Mouse (Mus musculus): ENCODE data around the gene Ppia. TPM values are rescaled to one million over a fixed set of nuclear protein-coding genes. Genes with fewer than 3 reads are reported as not detected.
"Not testable (repeated sequence)": the region's sequence is repeated elsewhere in the genome, so short reads cannot be mapped to it uniquely, and the experiment has no call there.

Ppia gene
- polyA plus RNA-seq, 1 experiment from 2014 or later: 4,780 TPM

- DNase-seq (ENCODE audit: low spot score) (no peak), ATAC-seq (ENCODE audit: insufficient read depth, low FRiP score, low TSS enrichment) (no peak)
- 67% methylated on average over 4 of the region's 4 CpGs for WGBS
- H3K9ac ChIP-seq (ENCODE audit: low read length): peak overlapping the region; percentile 35; the same call in 1 of the 2 replicates
- H3K9me3 ChIP-seq (ENCODE audit: control insufficient read depth, low read length): no peaks in the 10 kb centered on the region
- no peaks in the 10 kb centered on the region for H3K27me3 ChIP-seq (ENCODE audit: control insufficient read depth, insufficient read depth, low read length)
- H3K4me2 ChIP-seq (ENCODE audit: low read depth): peak overlapping the region; percentile 74
- no peak overlapping the region for H3K27ac ChIP-seq (ENCODE audit: low read depth, low read length)
- H3K36me3 ChIP-seq (ENCODE audit: control insufficient read depth, insufficient read depth, low read length): no peaks in the 10 kb centered on the region
- 0 out of 2 replicates have a peak, but pooled peaks cover 3% of the 10 kb centered on the region for H3K4me1 ChIP-seq (ENCODE audit: control insufficient read depth, insufficient read depth, low read length)
- peak overlapping the region; percentile 75 for H3K4me3 ChIP-seq (ENCODE audit: low read depth, low read length)
Measured at GRCm38 (mm10) chr11:6443102-6443501, 27.9 kb downstream of the Ppia start.

- ATAC-seq (ENCODE audit: insufficient read depth, low FRiP score, low TSS enrichment): no peak
- Histone ChIP-seq H3K27ac (ENCODE audit: low read depth, low read length) (peak overlapping the region; percentile 88), H3K36me3 (ENCODE audit: control insufficient read depth, insufficient read depth, low read length) (no peaks in the 10 kb centered on the region), H3K9ac (ENCODE audit: low read length) (peak overlapping the region; percentile 88), H3K4me2 (ENCODE audit: low read depth) (peak overlapping the region; percentile 74), H3K27me3 (ENCODE audit: control insufficient read depth, insufficient read depth, low read length) (no peaks in the 10 kb centered on the region), H3K4me3 (ENCODE audit: low read depth, low read length) (peak overlapping the region; percentile 75), H3K4me1 (ENCODE audit: control insufficient read depth, insufficient read depth, low read length) (0 out of 2 replicates have a peak, but pooled peaks cover 3% of the 10 kb centered on the region), H3K9me3 (ENCODE audit: control insufficient read depth, low read length) (no peaks in the 10 kb centered on the region)
- 1% methylated on average over 10 of the region's 10 CpGs for WGBS
- no peak for DNase-seq (ENCODE audit: low spot score)
Measured at GRCm38 (mm10) chr11:6443727-6444076, 28.5 kb downstream of the Ppia start.

GRCm38 (mm10) chr11:6444077-6444853 lies 29.0 kb downstream of the Ppia start, which contains the start of gene H2afv:
H2afv (minus strand) TSS chr11:6444443.
- ATAC-seq (ENCODE audit: insufficient read depth, low FRiP score, low TSS enrichment): peak; percentile 98
- Histone ChIP-seq H3K27ac (ENCODE audit: low read depth, low read length) (peak within 1 kb of the TSS; percentile 88), H3K36me3 (ENCODE audit: control insufficient read depth, insufficient read depth, low read length) (no peaks in the 10 kb centered on the region), H3K27me3 (ENCODE audit: control insufficient read depth, insufficient read depth, low read length) (no peaks in the 10 kb centered on the region), H3K4me3 (ENCODE audit: low read depth, low read length) (peak within 1 kb of the TSS; percentile 75), H3K4me1 (ENCODE audit: control insufficient read depth, insufficient read depth, low read length) (0 out of 2 replicates have a peak, but pooled peaks cover 3% of the 10 kb centered on the region), H3K4me2 (ENCODE audit: low read depth) (peak within 1 kb of the TSS; percentile 74), H3K9me3 (ENCODE audit: control insufficient read depth, low read length) (no peaks in the 10 kb centered on the region), H3K9ac (ENCODE audit: low read length) (peak within 1 kb of the TSS; percentile 88)
- peak; percentile 99 for DNase-seq (ENCODE audit: low spot score)
- WGBS: under 1% methylated on average over 80 of the region's 80 CpGs

- Histone ChIP-seq H3K27ac (ENCODE audit: low read depth, low read length) (no peak overlapping the region), H3K4me2 (ENCODE audit: low read depth) (no peak overlapping the region), H3K36me3 (ENCODE audit: control insufficient read depth, insufficient read depth, low read length) (no peaks in the 10 kb centered on the region), H3K9me3 (ENCODE audit: control insufficient read depth, low read length) (no peaks in the 10 kb centered on the region), H3K27me3 (ENCODE audit: control insufficient read depth, insufficient read depth, low read length) (no peaks in the 10 kb centered on the region), H3K9ac (ENCODE audit: low read length) (no peak overlapping the region), H3K4me3 (ENCODE audit: low read depth, low read length) (no peak overlapping the region), H3K4me1 (ENCODE audit: control insufficient read depth, insufficient read depth, low read length) (0 out of 2 replicates have a peak, but pooled peaks cover 3% of the 10 kb centered on the region)
- WGBS: 81% methylated on average over 4 of the region's 4 CpGs
- DNase-seq (ENCODE audit: low spot score) (no peak), ATAC-seq (ENCODE audit: insufficient read depth, low FRiP score, low TSS enrichment) (no peak)
Measured at GRCm38 (mm10) chr11:6445441-6445840, 30.2 kb downstream of the Ppia start.

- H3K27ac ChIP-seq (ENCODE audit: low read depth, low read length): no peak overlapping the region
- WGBS: 90% methylated on average over 7 of the region's 7 CpGs
Measured at GRCm38 (mm10) chr11:6445951-6446350, 30.7 kb downstream of the Ppia start.

GRCm38 (mm10) chr11:6447493-6447892 lies 32.2 kb downstream of the Ppia start:
- no peak for DNase-seq (ENCODE audit: low spot score)
- H3K9ac ChIP-seq (ENCODE audit: low read length): no peak overlapping the region
- H3K4me1 ChIP-seq (ENCODE audit: control insufficient read depth, insufficient read depth, low read length): 0 out of 2 replicates have a peak, but pooled peaks cover 3% of the 10 kb centered on the region
- no peaks in the 10 kb centered on the region for H3K9me3 ChIP-seq (ENCODE audit: control insufficient read depth, low read length)
- H3K36me3 ChIP-seq (ENCODE audit: control insufficient read depth, insufficient read depth, low read length): no peaks in the 10 kb centered on the region
- WGBS: 91% methylated on average over 4 of the region's 4 CpGs
- no peak overlapping the region for H3K4me2 ChIP-seq (ENCODE audit: low read depth)
- no peak overlapping the region for H3K4me3 ChIP-seq (ENCODE audit: low read depth, low read length)
- no peaks in the 10 kb centered on the region for H3K27me3 ChIP-seq (ENCODE audit: control insufficient read depth, insufficient read depth, low read length)
- H3K27ac ChIP-seq (ENCODE audit: low read depth, low read length): no peak overlapping the region
- ATAC-seq (ENCODE audit: insufficient read depth, low FRiP score, low TSS enrichment): no peak

More at GRCm38 (mm10) chr11:6445951-6446350, 30.7 kb downstream of the Ppia start:
- H3K27me3 ChIP-seq (ENCODE audit: control insufficient read depth, insufficient read depth, low read length): no peaks in the 10 kb centered on the region
- no peaks in the 10 kb centered on the region for H3K36me3 ChIP-seq (ENCODE audit: control insufficient read depth, insufficient read depth, low read length)
- no peaks in the 10 kb centered on the region for H3K9me3 ChIP-seq (ENCODE audit: control insufficient read depth, low read length)
- DNase-seq (ENCODE audit: low spot score) (no peak), ATAC-seq (ENCODE audit: insufficient read depth, low FRiP score, low TSS enrichment) (no peak)
- 0 out of 2 replicates have a peak, but pooled peaks cover 3% of the 10 kb centered on the region for H3K4me1 ChIP-seq (ENCODE audit: control insufficient read depth, insufficient read depth, low read length)
- H3K4me2 ChIP-seq (ENCODE audit: low read depth): no peak overlapping the region
- no peak overlapping the region for H3K4me3 ChIP-seq (ENCODE audit: low read depth, low read length)
- H3K9ac ChIP-seq (ENCODE audit: low read length): no peak overlapping the region

GRCm38 (mm10) chr11:6448155-6448554 lies 32.9 kb downstream of the Ppia start:
- not testable (repeated sequence) for H3K27me3 ChIP-seq (ENCODE audit: control insufficient read depth, insufficient read depth, low read length); H3K4me1 ChIP-seq (ENCODE audit: control insufficient read depth, insufficient read depth, low read length); DNase-seq (ENCODE audit: low spot score); H3K27ac ChIP-seq (ENCODE audit: low read depth, low read length); H3K9me3 ChIP-seq (ENCODE audit: control insufficient read depth, low read length); ATAC-seq (ENCODE audit: insufficient read depth, low FRiP score, low TSS enrichment); H3K9ac ChIP-seq (ENCODE audit: low read length); H3K36me3 ChIP-seq (ENCODE audit: control insufficient read depth, insufficient read depth, low read length); H3K4me2 ChIP-seq (ENCODE audit: low read depth); H3K4me3 ChIP-seq (ENCODE audit: low read depth, low read length)
- WGBS: 93% methylated on average over 5 of the region's 5 CpGs

GRCm38 (mm10) chr11:6456083-6456482 lies 40.8 kb downstream of the Ppia start:
- DNase-seq (ENCODE audit: low spot score): no peak
- no peak for ATAC-seq (ENCODE audit: insufficient read depth, low FRiP score, low TSS enrichment)
- no peaks in the 10 kb centered on the region for H3K4me1 ChIP-seq (ENCODE audit: control insufficient read depth, insufficient read depth, low read length)
- 81% methylated on average over 6 of the region's 6 CpGs for WGBS
- no peak overlapping the region for H3K4me2 ChIP-seq (ENCODE audit: low read depth)
- H3K9ac ChIP-seq (ENCODE audit: low read length): no peak overlapping the region
- no peak overlapping the region for H3K4me3 ChIP-seq (ENCODE audit: low read depth, low read length)
- H3K36me3 ChIP-seq (ENCODE audit: control insufficient read depth, insufficient read depth, low read length): no peaks in the 10 kb centered on the region
- no peak overlapping the region for H3K27ac ChIP-seq (ENCODE audit: low read depth, low read length)
- no peaks in the 10 kb centered on the region for H3K9me3 ChIP-seq (ENCODE audit: control insufficient read depth, low read length)
- H3K27me3 ChIP-seq (ENCODE audit: control insufficient read depth, insufficient read depth, low read length): no peaks in the 10 kb centered on the region
